Mouse (Mus musculus) thymus, postnatal 4 days (tissue): ENCODE measurements at regions not wholly inside any gene's neighbourhood (a gene's known extent, or its start where the extent isn't known, plus 50 kb on each side); places are given as distances from the start of the nearest gene placed in this dataset.
"Not testable (repeated sequence)": the region's sequence is repeated elsewhere in the genome, so short reads cannot be mapped to it uniquely, and the experiment has no call there.

Experiments
- DNase-seq: peaks from one replicate; pipeline ENCODE4 v3.0.0; 2021

DNA sequence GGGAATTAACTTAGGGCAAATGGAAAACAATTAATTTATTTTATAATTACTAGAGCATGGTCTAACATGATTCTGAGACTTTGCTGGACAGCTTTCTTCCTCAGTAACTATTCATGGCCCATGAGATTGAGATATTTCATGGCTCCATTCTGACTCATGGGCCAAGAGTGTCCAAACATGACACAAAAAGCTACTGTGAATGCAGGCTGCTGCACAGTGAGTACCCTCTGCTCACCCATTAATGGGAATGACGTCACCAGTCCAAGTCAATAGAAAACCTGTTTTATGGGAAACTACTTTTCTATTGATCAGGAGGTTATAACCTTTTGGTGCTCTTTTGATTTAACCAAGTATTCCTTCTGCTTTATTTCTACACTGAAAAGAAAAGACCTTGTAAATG, 693.6 kb downstream of the Rwdd3 start:
- no peak for DNase-seq

DNA sequence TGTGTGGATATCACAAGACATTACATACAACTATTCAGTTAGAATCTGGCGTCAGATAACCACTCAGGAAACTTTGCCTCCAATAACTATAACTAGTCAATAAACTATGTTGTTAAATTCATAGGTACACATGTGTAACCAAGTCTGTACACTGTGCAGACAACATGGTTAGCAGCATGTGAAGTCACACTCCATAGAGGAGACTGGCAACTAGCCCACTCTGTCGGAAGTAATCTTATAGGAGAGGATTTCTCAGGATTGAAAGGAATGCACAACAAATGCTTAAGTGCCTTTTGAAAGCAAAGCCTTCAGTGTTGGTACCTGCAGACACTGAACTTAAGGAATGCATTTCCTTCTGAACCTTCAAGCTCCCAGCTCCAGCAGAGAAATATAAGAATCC, 693.0 kb upstream of the Ptbp2 start:
- no peak for DNase-seq

DNA sequence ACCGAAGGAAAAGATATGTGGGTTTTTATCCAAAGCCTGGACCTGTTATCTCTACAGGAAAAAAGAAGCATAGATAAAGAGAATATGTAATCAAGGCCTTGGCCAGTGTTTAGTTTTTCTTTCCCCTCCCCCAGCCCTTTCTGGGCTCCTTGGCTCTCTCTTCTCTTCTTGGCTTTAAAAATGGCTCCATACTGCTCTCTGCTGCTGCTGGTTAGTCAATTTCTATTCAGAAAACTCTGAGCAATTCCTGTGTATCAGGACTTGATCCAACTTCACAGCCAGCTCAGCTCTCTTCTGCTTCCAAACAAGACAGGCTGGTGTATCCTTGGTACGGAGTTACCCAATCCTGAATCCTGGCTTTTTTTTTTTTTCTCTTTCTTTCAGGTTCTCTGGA, 689.4 kb upstream of the Ptbp2 start:
- DNase-seq = no peak

DNA sequence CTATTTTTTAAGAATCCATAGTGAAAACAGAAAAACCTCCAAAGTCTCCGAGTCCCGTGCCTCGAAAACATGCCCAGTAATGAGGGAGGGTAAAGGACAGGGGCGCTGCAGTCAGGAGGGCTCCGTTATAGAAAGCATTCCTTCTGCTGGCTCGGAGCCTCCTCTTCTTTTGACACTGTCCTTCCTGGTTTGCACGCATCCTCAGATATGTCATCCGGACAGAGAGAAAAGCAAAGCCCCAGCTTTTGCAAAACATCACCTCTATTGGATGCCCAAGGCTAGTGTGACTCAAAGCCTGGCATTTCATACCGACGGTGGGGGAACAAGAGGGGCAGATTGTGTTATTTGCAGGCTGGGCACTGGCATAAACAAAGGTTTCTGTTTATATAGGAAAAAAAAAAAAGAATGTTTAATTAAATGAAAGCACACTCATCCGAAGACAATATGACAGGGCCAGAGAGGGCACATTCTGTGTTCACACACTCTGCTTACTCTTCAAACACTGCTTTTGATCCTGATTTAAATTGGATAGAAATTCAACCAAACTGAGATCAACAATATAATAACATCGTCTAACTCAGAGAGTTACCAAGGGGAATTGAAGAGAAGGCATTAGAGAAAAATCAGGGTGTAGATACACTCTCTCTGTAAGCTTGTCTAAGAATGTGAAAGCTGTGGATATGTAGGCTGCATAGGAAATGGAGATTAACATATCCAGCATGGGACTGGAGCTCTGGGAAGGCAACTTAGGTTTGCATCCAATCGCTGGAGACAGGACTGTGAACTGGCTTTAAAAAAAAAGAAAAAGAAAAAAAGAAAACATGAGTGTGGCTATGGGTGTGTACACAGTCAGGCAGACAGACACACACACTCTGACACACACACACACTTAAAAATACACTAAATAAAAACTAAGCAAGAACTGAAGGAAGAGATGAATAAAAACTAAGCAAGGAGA, 688.7 kb upstream of the Ptbp2 start:
- DNase-seq = no peak

DNA sequence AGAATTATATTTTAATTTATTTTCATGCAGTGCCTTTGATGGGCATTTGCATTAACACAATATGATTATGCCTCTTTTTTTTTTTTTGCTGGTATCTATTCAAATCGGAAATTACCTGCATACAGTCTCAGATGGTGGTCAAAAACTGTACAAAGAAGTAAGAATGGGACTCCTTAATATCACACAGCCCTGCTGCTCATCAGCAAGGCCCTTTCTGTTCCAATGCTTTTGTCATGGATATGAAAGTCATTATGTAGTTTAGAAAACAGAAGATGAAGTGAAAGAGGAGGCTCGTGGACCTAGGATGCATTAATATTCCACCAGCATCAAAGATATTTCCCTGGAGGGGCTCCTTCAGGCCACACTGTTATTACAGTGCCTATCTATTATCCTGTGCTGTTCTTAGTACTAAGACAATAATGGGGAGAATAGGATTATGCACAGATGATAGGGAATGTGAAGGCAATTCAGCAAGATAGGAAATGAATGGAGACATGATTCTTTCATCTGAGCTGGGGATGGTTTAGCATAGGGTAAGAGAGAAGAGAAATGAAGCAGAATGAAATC, 687.7 kb upstream of the Ptbp2 start:
- no peak for DNase-seq

DNA sequence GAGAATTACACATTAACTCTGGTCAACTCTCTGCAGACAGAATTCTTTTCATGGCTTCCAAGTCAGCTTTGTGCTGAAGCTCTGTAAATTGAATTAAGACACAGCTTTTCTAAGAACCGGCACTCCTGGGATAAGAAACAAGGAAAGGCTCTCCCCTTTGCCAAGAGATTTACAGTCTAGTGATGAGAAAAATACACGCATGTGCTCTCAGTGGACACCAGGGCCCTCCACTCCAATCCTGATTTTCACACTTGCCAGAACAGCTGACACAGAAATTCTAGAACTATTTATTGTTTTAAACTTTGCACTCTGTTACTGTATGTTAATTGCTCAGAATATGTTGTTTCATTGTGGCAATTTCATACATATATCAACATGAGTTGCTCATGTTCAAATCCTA, 684.6 kb upstream of the Ptbp2 start:
- DNase-seq = no peak

DNA sequence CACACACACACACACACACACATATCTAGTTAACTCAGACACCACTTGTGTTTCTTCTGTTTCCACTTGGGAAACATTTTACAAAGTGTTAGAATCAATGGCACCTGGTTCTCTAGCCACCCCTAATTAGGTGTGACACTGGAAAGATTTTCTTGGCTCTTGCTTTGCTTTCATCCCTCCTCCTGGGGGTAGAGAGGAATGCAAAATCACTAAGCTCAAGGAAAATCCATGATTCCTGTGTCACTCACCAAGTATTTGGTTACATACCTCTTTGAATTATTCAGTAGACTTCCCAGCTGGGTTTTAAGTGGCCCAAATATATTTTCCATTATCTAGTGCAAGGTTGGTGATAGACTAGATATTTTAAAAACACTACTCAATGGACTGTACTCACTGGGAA, 676.5 kb upstream of the Ptbp2 start:
- no peak for DNase-seq

DNA sequence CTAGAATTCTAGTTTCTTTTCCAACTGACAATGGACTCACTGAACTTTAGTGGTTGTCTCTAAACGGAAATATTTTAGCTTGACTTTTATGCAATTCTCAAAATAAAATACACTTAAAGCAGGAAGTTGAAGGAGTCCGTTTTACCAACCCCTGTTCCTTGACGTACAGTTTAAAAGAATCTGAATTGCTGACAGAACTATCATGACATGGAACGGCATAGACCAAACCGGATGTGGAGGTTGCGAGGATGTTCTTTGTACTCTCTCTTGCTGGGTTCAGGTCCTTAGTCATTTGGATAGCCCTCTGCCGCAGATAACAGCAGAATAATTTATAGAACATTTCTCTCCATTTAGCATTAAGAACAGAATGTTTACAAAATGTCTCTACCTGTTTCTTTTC, 673.6 kb upstream of the Ptbp2 start:
- no peak for DNase-seq

DNA sequence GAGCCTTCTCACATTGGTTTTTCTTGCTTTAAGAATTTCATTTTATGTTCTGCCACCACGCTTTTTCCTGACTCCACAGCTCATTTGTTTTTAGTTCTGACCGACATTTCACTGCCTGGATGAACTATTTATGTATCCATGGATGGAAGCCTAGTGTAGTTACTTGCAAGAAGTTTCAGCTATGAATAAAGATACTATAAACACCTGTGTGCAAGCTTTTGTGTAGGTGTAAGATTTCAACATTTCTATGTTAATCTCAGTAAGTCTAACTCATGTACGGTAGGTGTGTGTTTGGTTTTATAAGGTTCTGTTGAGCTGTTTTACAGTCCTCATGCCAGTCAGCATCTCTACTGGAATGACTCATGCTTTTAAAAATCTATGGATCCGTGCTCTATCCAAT, 656.9 kb upstream of the Ptbp2 start:
- DNase-seq = no peak

DNA sequence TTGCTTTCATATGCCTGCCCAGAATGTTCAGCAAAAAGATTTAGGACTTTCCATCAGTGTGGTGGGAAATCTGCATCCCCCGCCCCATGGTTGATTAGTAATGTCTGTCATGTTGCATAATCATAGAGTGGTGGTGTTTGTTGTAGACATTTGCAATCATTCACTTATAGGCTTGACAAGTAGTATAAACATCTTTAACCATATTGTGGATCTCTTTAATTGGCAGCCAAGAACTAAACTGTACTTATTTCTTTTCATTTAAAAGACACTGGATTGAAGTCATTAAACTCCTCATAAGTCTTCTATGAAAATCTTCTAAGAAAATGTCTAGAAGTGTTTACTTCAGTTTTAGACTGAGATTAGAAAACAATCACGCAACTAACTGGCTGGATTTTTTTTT, 646.0 kb upstream of the Ptbp2 start:
- DNase-seq = no peak

DNA sequence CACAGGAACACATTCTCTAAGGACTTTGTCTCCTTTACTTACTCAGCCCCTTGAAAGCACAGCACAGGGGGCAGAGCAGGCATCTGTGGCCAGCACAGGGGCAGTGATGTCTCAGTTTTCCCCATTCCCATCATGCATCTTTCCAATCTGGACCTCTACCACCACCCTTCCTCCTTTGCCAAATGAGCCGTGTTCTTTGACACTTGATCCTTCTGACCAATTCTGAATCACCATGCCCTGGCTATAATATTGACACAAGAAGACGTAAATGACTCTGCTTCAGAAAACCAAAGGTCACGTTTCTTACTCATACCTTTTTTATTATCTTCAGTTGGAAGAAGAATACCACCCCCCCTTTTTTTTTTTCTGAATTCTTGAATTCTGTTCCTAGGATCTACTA, 632.4 kb upstream of the Ptbp2 start:
- no peak for DNase-seq

DNA sequence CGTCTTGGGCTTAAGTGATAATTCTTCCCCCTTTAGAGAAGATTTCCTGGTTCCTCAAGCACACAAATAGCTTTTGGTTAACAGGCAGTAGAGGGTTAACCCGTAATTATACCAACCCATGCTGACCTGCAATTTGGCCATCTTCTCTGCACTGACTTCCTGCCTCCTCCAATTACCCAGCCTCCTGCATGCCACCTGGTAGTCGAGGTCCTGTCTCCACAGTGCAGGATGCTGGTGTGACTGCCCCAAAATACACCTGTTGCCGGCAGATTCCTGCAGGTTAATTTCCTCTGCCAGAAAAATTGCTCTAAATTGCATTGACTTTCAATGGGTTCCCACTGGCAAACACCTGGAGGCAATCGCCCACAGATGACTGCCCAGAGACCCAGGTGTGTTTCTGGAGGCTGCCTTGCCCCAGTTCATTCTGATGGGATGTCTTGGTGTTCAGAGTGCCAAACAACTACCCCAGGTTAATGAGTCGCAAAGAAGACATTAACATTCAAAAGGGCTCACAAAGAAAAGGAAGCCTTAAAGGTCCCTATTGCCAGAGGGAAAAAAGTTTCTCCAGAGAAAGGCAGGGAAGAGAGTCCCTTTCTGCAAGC, 591.5 kb upstream of the Ptbp2 start:
- no peak for DNase-seq

DNA sequence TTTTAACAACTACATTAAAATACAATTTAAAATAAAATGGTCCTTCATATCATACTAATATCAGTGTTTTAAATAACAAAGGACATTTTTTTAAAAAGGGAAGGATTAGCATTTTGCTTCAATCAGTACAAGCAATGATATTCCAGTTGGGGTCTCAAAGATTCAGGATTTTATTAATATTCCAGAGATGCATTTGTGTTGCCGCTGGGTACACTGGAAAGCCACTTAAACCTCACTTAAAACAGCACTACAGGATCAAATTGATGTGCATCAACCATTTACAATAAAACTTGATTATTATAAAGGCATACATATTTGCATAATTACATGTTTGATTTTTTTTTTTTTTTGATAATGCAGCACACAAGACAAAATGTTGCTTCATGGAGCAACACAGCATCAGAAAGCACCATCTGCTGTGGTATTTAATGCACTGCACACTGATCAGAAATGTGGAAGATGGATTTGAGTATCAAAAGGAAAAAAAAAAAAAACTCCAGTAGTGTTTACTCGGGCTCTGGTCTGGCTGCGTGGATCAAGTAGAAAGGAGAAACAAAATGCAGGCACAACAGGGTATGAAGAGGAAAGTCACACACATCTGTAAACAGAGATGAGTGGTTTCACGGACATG, 558.6 kb upstream of the Ptbp2 start:
- no peak for DNase-seq

DNA sequence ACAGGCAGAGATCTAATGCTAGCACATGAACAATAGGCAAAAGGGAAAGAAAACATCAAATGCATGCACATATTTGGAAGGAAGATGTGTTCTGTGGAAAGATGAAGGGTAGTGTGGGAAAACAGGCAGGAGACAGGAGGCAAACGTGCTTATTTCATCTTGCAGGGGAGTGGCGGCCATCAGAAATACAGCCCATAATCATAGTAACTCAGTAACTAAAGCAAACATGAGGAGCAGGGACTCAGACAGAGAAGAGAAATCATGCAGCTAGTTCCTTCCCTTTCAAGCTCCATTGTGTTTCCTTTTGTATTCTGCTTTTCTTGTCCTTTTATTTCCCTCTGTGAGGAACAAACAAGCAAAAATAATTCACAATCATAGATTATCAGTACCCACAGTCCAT, 557.6 kb upstream of the Ptbp2 start:
- DNase-seq = no peak

DNA sequence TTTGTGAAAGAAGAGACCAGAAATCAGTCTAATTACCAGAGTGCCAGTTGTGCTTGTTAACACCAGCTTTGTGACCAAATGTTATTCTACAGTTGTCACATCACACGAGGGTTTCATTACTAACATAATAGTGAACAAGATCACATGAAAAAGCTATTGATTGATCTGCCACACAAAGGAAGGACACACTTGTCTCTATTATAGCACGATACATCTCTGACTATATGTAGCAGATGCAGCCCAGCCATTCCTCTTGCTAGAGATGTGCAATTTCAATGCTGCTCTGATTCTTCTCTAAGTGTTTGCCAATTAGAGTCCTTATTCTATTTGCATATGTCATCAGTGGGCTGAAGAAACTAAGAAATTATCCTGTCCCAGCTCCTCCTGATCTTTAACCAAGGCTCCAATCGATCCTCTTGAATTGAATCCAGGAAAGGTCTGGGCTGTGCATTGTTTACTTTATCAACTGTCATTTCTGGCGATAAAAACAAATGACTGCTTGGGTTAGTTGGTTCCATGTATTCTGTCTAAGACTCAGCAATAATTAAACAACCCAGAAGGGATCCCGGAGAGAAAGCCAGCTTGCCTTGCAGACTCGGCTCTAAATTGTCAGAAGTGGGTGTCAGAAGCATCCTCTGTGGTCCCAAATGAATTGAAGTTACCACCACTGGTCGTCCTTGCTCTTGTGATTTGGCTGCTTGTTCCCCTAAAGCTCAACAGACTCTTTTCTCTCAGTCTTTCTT, 551.7 kb upstream of the Ptbp2 start:
- no peak for DNase-seq

DNA sequence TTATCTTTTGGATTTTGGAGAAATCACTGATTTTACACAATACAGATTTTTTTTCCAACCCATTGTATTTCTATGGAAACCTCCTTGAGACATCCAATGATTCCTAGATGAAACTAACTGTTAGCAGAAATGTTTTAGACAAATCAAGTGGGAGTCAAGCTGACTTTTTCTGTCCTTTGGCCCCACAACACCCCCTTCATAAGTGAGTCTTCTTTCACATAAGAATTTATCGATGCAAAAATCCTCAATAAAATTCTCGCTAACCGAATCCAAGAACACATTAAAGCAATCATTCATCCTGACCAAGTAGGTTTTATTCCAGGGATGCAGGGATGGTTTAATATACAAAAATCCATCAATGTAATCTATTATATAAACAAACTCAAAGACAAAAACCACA, 522.8 kb upstream of the Ptbp2 start:
- not testable (repeated sequence) for DNase-seq

DNA sequence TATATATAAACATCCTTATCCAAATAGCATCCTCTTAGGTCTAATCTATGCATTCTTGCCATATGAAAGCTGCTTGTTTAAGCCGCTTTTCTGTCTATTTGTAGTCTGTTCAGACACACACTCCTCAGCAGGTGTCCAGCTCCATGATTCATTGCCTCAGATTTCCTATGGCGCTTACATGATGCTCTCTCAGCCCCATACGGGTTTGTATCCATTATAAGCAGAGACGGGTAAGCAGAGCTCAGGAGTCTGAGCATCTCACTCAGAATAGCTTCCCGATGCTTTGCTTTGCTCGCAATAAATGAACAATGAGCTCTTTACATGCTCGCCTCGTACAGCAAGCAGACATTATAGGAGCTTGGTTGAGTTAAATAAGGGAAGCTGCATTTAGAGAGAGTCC, 521.3 kb upstream of the Ptbp2 start:
- DNase-seq = no peak
